Mouse (Mus musculus): Measurements from ENCODE around the gene Erap1. TPM values are rescaled to one million over a fixed set of nuclear protein-coding genes. Genes with fewer than 3 reads are reported as not detected.

Erap1 gene
- total RNA-seq, 1 experiment from 2014 or later: 68.3 TPM

Other genes starting within 250 kb of the Erap1 start
- 0.11 to 1.3 TPM (median 0.87 TPM) in 3 replicates for gene Zfp72, start 248.7 kb upstream of the Erap1 start, total RNA-seq (2017)
- gene Ftl1-ps1, start 239.9 kb upstream of the Erap1 start, total RNA-seq (2017): 28.5 to 49.4 TPM (median 42.7 TPM) in 3 replicates
- gene Zfp825, start 145.6 kb upstream of the Erap1 start, total RNA-seq (2017): 6.8 to 14.9 TPM (median 14.5 TPM) in 3 replicates
- gene Cast, start 169.2 kb downstream of the Erap1 start, total RNA-seq (2017): 173 to 225 TPM (median 174 TPM) in 3 replicates